Mouse (Mus musculus): ENCODE measurements at regions not wholly inside any gene's neighbourhood (a gene's known extent, or its start where the extent isn't known, plus 50 kb on each side); places are given as distances from the start of the nearest gene placed in this dataset.

DNA sequence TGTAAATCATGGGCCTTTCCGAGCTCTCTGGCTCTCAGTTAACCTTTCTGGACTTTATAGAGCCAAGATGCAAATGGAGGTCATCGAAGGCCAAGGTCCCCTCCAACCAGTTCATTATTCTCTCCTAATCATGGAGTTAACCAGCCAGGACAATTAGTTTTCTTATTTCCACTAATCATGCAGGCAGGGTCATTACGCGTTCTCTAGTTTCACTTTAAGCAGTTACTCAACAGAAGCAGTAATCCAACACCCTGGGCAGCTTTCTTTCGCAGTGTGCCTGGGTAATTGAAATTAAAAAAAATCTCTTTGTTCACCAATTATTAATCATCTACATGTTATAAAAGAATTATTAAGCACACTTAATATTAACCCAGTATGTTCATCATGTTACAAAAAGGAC is 137.3 kb downstream of the Basp1 start:
- H3K4me3 ChIP-seq (replicated peaks in 1 of 3; ENCODE audit: low read depth in 2 of 3, low read length in 2 of 3, poor library complexity in 1 of 3): no peak overlapping the region
- H3K9me3 ChIP-seq (replicated peaks; ENCODE audit: low read length): no peaks in the 10 kb centered on the region
- H3K9ac ChIP-seq (ENCODE audit: insufficient read depth, low read depth): no peak overlapping the region
- no peak overlapping the region for H3K4me2 ChIP-seq (ENCODE audit: insufficient read depth, low read depth, poor library complexity, severe bottlenecking)
- no peaks in the 10 kb centered on the region for H3K79me2 ChIP-seq (replicated peaks; ENCODE audit: control insufficient read depth, extremely low read depth, insufficient read depth, poor library complexity, severe bottlenecking)
- no peaks in the 10 kb centered on the region for H3K36me3 ChIP-seq (replicated peaks in 1 of 2; ENCODE audit: control insufficient read depth in 1 of 2, insufficient read depth in 1 of 2, low read length in 1 of 2)
- H3K27ac ChIP-seq (ENCODE audit: insufficient read depth, low read depth): no peak overlapping the region
- DNase-seq (ENCODE audit: extremely low read depth): no peak
- no peak for TF ChIP-seq RCOR1 (conservative IDR thresholded peaks at IDR 0.05; ENCODE audit: low read depth, low read length)
- no peak for TF ChIP-seq TBP (conservative IDR thresholded peaks at IDR 0.05; ENCODE audit: low read depth, low read length)
- TF ChIP-seq MEF2A (IDR thresholded peaks at IDR 0.05; ENCODE audit: borderline replicate concordance, low read depth, low read length): no peak
- TF ChIP-seq USF2 (conservative IDR thresholded peaks at IDR 0.05; ENCODE audit: low read depth, low read length): no peak
- TF ChIP-seq RAD21 (IDR thresholded peaks at IDR 0.05; ENCODE audit: low read depth, low read length): no peak
- TF ChIP-seq NELFE (IDR thresholded peaks at IDR 0.05; ENCODE audit: low read depth, low read length): no peak
- TF ChIP-seq CHD1 (IDR thresholded peaks at IDR 0.05; ENCODE audit: low read depth, low read length): no peak
- TF ChIP-seq POLR2AphosphoS2 (IDR thresholded peaks at IDR 0.05; ENCODE audit: low read depth, low read length): no peak
- TF ChIP-seq ZKSCAN1 (IDR thresholded peaks at IDR 0.05; ENCODE audit: borderline replicate concordance, low read depth, low read length): no peak
- no peak for TF ChIP-seq ZMIZ1 (IDR thresholded peaks at IDR 0.05; ENCODE audit: low read depth, low read length)
- TF ChIP-seq HCFC1 (IDR thresholded peaks at IDR 0.05; ENCODE audit: low read depth, low read length): no peak
- TF ChIP-seq KAT2A (IDR thresholded peaks at IDR 0.05; ENCODE audit: insufficient replicate concordance, low read length): no peak
- no peak for TF ChIP-seq TCF12 (IDR thresholded peaks at IDR 0.05; ENCODE audit: low read depth, low read length)
- no peak for TF ChIP-seq ZNF384 (IDR thresholded peaks at IDR 0.05; ENCODE audit: low read depth, low read length)
- no peak for TF ChIP-seq MAFK (IDR thresholded peaks at IDR 0.05; ENCODE audit: insufficient replicate concordance, low read length)
- no peak for TF ChIP-seq ELF1 (IDR thresholded peaks at IDR 0.05; ENCODE audit: low read depth, low read length)
- TF ChIP-seq JUND (conservative IDR thresholded peaks at IDR 0.05; ENCODE audit: low read depth, low read length): no peak
- in situ Hi-C loops (cut with MboI; ENCODE audit: low pct_ligation_motif_present, low pct_unique_long_range_greater_than_20kb, low sequenced_read_pairs): no loop called here
- dilution Hi-C loops (cut with MboI; ENCODE audit: extremely low pct_ligation_motif_present, extremely low pct_unique_long_range_greater_than_20kb, low sequenced_read_pairs): no loop called here
- no peaks in the 10 kb centered on the region for H3K27me3 ChIP-seq (replicated peaks)
- H3K4me1 ChIP-seq (ENCODE audit: control insufficient read depth in 1 of 2, insufficient read depth in 2 of 2): peaks cover 0 to 11% of the 10 kb centered on the region in 2 experiments; a peak in 2 of 4 replicates

- no peak for TF ChIP-seq ZC3H11A (IDR thresholded peaks at IDR 0.05; ENCODE audit: low read depth, low read length)
- no peak for TF ChIP-seq SMC3 (IDR thresholded peaks at IDR 0.05; ENCODE audit: low read depth, low read length)
- no peak for TF ChIP-seq JUN (IDR thresholded peaks at IDR 0.05; ENCODE audit: insufficient read depth, low read depth, low read length)
- TF ChIP-seq CHD2 (IDR thresholded peaks at IDR 0.05; ENCODE audit: low read length): no peak
- dilution Hi-C loops (cut with MboI; ENCODE audit: extremely low pct_ligation_motif_present, extremely low pct_unique_long_range_greater_than_20kb, low sequenced_read_pairs): no loop called here
These were observed 141.7 kb downstream of the Basp1 start for GRCm38 (mm10) chr15:25271886-25272285.

More at GRCm38 (mm10) chr15:25271886-25272285, 141.7 kb downstream of the Basp1 start:
- Histone ChIP-seq H3K36me3 (replicated peaks in 1 of 2; ENCODE audit: control insufficient read depth in 1 of 2, insufficient read depth in 1 of 2, low read length in 1 of 2) (no peaks in the 10 kb centered on the region), H3K27me3 (replicated peaks) (no peaks in the 10 kb centered on the region), H3K9me3 (replicated peaks; ENCODE audit: low read length) (no peaks in the 10 kb centered on the region), H3K27ac (ENCODE audit: insufficient read depth, low read depth) (no peak overlapping the region), H3K4me1 (ENCODE audit: control insufficient read depth in 1 of 2, insufficient read depth in 2 of 2) (peaks cover 2 to 23% of the 10 kb centered on the region in 2 experiments; a peak in 3 of 4 replicates), H3K9ac (ENCODE audit: insufficient read depth, low read depth) (no peak overlapping the region), H3K4me2 (ENCODE audit: insufficient read depth, low read depth, poor library complexity, severe bottlenecking) (no peak overlapping the region), H3K4me3 (replicated peaks in 1 of 3; ENCODE audit: low read depth in 2 of 3, low read length in 2 of 3, poor library complexity in 1 of 3) (no peak overlapping the region), H3K79me2 (replicated peaks; ENCODE audit: control insufficient read depth, extremely low read depth, insufficient read depth, poor library complexity, severe bottlenecking) (no peaks in the 10 kb centered on the region)
- in situ Hi-C loops (cut with MboI; ENCODE audit: low pct_ligation_motif_present, low pct_unique_long_range_greater_than_20kb, low sequenced_read_pairs): no loop called here
- no peak for DNase-seq (ENCODE audit: extremely low read depth)

Data from CH12.LX (cell line).